Mouse (Mus musculus) right cerebral cortex, adult 18-20 months (tissue): ENCODE results near the gene Siglece.
"Not testable (repeated sequence)": the region's sequence is repeated elsewhere in the genome, so short reads cannot be mapped to it uniquely, and the experiment has no call there.

Experiments
- DNase-seq: peaks from one replicate; pipeline ENCODE4 v3.0.0; 2022; ENCODE audit warnings: mixed read lengths

Siglece gene

DNA sequence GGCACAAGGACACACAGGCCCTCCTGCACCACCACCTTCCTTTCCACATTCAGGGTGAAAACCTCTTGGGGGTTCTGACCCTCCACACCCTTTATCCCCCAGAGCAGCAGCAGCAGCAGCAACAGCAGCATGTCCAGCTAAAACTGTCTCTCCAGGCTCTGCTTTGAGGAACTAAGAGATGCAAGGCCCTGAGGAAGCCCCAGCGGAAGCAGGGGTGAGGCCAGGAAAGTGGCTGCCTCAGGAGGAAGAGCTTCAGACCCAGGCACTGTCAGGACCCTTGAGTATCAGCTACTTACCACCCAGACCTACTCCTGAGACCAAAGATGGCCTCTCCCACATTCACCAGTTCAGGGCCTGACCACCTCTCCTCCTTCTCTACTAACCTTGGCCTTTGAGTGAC lies at the start of gene Siglece:
Siglece (minus strand) TSS at position 160 of the 400 bp plus-strand sequence.
- DNase-seq, result no peak

DNA sequence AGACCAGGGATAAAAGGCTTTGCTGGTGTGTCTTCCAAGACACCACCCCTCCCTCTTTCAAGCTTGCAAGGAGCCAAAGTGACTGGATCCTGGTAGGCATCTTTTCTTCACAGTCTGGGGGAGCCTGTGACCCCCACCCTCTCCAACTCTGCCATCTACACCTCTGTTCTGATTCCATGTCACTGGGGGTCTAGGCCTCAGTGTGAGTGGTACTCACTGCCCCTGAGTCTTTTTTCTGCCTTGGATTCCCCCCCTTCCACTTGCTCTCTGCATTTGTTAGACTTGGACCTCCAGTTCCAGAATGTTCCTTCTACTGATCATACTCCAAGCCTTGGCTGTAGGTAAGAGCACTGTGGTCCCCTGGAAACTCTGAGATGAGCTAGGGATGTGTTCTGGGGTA lies 30.2 kb upstream of the Siglece start, which contains the start of gene Klk14:
Klk14 (plus strand) TSS at position 301 of the 400 bp plus-strand sequence.
- no peak for DNase-seq

DNA sequence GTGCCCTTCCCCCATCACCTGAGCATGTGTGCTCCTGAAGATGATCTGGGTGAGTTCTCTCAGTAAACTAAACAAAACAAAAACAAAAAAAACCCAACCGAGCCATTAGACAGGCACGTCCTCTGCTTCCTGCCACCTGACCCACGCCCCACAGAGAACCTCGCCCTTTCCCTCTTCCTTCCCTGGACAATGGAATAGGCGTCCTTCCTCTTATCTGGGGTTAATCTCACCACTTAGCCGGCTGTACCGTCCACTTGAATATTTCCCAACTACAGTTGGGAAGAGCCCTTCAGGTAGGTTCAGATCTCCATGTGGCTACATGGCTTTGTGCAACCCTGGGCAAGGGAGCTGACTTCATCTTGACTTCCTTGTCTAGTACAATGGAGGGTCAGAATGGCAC lies 25.1 kb upstream of the Siglece start:
- DNase-seq, result no peak

DNA sequence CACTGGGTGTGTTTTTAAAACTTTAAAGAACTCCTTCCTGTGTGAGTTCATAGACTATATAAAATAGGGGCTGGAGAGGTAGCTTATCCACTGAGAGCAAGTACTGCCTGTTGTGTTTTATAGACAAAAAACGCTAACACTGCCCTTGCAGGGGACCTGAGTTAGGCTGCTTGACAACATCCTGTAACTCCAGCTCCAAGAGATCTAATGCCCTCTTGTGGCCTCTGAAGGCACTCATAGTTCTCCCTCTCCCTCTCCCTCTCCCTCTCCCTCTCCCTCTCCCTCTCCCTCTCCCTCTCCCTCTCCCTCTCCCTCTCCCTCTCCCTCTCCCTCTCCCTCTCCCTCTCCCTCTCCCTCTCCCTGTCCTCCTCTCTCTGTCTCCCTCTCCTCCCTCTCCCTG lies 22.6 kb upstream of the Siglece start:
- DNase-seq, result not testable (repeated sequence)

DNA sequence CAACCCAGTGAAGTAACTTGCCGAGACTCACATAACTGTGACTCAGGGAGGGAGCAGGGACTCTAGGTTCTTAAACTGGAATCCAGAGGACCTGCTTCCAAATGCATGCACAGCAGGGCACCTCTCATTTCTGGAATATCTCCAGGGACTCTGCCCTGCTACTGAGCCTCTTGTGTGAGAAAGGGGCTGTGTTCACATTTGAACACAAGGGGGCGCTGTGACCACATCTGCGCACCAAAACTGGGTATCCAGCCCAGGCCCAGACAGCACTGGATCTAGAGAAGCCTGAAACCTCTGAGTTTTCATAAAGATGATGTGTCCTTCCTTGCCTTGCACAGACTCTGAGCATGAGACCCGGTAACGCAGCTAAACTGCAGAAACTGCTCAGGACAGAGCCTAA lies 21.0 kb upstream of the Siglece start:
- peak; percentile 53 for DNase-seq

DNA sequence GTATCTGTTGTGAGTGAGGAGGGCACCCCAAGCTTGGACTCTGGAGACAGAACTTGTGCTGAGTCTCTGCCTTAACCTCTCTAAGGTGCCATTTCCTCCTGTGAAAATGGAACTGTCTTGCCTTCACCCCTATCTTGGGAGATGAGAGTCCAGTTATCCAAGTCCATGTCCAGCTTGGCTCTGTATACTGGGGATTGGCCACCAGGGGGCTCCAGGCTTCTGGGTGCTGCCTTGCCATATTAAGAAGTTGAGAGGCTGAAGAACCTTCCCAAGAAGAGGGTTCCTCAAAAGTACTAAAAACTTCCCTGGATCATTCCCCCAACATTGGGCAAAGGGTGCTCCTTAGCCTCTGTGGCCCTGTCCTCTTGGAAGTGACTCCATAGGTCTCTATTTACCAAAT lies 18.6 kb upstream of the Siglece start:
- peak; percentile 34 for DNase-seq

DNA sequence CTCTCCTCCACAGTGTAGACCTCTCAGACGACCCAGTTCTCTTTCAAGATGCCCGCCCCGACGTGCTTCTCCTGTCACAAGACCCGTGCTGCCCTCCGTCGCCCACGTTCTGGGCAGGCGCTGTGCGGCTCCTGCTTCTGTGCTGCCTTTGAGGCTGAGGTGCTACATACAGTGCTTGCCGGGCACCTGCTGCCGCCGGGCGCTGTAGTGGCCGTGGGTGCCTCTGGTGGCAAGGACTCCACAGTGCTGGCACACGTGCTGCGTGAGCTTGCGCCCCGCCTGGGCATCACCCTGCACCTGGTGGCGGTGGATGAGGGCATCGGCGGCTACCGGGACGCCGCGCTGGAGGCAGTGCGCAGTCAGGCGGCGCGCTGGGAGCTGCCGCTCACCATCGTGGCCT lies 15.1 kb upstream of the Siglece start:
- DNase-seq, result no peak

DNA sequence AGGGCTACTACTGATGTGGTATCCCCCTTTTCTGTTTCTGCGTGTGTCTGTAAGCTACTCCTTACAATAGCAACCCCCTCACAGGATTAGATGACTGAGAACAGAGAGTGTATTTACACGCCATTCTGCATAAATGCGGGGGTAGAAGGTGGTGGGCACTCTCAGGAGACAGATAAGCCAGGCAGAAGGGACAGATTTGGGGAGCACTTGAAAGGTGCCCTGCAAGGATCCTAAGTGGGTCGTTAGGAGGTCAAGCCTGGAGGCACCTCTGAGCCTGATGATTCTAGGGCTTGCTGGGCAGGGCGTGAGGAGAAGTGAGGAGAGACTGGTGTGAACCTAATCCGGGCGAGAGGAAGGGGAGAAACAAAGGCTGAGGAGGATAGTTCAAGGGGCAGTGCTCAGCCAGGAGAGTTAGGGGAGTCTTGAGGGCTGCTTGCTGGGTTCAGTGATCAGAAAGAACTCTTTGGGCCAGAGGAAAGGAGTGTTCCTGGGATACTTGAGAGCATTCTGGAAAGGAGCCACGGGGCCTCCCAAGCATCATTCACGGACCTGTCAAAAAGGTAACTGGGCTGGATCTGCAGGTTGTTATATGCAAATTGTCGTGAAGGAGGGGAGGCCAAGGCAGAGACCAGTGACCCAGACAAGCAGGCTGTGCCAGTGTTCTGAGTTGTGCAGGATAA lies 12.8 kb upstream of the Siglece start:
- no peak for DNase-seq

DNA sequence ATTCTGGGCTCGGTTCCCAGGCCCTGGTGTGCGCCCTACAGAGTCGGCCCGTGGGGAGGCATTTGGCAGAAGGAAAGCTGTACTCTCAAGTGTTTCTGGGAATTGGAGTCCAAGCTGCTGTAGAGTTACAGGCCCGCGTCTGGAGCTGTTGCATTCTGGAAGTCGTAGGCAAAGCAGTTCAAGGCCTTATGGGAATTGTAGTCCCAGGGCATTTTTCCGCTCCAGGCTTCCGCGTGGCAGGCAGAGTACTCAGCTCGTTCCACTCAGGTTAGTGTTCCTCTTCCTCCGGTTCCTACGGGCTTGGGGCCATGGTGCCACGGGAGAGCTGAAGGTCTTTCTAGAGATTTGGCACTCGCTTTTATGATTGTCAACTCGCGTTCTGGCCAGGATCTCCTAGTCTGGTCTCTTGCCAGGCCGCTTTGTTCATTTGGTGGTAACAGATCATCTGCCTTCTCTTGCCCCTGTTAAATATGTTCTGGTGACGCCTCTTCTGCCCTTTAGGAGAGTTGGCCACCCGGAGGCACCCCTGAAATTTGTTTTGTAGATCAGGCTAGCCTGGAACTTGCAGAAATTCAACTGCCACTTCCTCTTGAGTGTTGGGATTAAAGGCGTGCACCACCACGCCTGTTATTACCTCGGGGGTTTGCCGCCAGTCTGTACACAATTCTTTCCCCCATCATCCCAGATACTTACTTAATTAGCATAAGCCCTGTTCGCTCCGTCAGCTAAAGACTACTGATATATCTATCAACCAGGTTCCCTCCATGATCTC lies 12.0 kb upstream of the Siglece start, which contains the start of gene Ctu1:
Ctu1 (plus strand) TSS at position 208 of the 772 bp plus-strand sequence.
- peak; percentile 95 for DNase-seq

DNA sequence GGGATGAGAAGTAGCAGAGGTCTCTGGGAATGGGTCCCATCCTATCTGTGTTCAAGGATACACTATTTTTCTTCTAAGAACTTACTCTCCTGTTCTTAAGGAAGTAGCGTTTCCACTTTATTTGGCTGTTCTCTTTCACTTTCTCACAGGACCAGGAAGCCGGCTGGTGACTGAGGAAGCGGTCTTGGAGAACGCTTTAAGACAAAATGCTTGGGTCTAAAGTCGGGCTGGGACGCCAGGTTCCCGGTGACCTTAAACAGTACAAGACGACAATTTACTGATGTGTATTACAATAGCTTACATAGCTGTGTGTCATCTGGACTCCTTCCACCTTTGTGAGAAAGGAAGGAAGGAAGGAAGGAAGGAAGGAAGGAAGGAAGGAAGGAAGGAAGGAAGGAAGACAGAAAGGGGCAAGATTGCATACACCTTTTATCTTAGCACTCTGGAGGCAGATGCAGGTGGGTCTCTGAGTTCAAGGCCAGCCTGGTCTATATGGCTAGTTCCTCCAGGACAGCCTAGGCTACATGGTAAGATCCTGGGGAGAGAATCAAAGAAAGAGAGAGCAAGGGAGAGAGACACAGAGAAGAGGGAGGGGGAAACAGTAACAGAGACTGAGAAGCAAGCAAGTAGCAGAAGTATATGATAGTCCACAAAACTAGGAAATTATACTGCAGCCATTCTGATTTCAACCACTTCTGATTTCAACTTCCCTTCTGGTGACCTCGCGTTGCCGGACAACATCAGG lies 11.3 kb upstream of the Siglece start:
- no peak for DNase-seq

DNA sequence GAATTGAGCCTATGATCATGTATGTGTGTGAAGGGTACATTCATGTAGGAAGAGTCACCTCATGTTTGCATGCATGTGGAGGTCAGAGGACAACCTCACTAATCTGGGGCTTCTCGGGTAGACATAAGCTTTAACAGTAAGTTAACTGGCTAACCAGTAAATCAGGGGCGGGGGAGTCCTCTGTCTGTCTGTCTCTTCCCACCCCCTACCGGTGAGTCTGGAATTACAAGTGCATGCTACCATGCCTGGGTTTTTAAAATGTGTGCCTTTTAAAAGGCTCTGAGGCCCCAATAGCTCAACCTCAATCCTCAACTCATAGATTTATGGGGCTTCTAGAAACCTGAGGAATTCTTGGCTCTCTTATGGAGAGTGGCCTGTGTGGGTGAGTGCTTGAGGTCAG lies 8.6 kb upstream of the Siglece start:
- no peak for DNase-seq

DNA sequence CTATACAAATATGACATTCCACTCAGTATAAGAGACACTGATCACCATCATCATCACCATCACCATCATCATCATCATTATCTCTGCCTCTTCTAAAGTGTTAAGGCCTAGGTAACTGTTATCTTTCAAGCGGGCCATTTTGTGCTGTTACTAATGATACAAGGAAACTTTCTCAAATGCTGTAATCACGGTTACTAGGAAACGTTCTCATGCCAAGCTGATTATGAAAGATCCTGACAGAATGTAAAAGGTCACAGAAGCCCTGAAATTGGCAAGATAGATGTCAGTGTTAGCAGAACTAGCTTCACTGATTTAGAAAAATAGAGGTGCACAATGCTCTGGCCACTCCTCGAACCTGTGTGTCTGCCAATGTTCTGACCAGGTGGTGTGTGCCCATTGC lies 7.3 kb upstream of the Siglece start:
- not testable (repeated sequence) for DNase-seq

DNA sequence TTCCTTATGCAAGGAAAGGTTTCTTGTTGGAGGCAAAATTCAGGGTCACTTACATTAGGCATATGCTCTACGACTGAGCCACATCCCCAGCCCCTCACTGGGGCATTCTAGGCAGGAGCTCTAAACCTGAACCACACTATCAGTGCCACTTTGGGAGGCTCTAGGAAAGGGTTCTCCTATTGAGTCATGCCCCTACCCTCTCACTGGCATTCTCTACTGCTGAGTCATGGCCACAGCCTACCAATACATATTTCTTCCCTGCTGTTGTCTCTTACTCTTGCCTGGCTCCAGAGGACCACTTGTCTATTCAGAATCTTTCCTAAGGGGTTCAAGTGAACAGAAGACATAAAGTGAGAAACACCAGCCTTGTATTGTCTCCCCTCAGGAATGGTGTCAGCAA lies 2.8 kb upstream of the Siglece start:
- DNase-seq, result no peak

DNA sequence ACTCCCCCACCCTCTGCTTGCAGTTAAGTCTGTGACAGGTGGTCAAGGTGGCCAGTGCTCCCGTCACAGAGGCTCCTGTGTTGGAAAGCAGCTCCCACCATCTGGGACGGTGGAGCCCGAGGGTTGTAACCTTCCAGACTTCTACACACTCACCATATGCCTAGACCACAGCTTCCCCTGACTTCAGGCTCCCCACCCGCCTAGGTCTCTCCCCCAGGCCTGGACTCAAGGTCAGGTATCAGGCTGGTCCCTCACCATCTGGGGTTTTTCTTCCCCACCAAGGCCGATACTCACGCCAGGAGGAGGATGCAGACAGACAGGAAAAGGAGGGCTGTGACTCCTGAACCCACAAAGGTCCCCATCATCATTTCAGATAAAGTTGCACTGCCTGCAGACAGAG lies 3.7 kb downstream of the Siglece start:
- no peak for DNase-seq

DNA sequence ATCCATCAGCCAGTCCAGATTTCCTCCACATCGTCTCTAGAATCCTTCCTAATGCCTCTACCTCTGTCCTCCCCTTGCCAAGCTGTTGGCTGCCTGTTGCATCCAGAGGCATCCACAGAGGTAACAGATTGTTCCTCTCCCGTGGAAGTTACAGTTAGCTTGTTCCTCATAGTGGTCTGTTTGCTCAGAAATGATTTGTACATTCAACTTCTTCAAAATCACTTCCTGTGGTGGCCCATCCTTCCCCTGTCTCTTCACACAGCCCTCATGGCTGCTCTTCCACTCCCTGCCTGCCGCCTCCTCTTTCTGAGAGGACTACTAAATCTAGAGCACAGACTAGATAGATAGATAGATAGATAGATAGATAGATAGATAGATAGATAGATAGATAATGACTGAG lies 5.4 kb downstream of the Siglece start:
- no peak for DNase-seq

DNA sequence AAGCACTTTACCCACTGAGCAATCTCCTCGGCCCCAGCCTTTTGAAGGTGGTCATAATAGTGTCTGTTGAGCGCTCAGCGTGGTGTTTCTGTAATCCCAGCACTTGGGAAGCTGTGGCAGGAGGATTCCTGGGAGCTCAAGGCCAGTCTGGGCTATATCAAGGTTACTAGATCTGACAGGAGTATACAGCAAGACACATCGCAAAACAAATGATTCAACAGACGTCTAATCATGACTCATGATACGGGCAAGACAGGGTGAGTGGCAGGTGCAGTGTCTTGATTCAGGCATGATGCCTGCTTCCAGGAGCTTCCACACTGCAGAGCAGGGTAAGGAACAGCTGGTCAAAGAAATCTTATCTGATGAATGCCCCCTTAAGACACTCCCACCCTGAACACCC lies 7.3 kb downstream of the Siglece start:
- DNase-seq, result no peak

DNA sequence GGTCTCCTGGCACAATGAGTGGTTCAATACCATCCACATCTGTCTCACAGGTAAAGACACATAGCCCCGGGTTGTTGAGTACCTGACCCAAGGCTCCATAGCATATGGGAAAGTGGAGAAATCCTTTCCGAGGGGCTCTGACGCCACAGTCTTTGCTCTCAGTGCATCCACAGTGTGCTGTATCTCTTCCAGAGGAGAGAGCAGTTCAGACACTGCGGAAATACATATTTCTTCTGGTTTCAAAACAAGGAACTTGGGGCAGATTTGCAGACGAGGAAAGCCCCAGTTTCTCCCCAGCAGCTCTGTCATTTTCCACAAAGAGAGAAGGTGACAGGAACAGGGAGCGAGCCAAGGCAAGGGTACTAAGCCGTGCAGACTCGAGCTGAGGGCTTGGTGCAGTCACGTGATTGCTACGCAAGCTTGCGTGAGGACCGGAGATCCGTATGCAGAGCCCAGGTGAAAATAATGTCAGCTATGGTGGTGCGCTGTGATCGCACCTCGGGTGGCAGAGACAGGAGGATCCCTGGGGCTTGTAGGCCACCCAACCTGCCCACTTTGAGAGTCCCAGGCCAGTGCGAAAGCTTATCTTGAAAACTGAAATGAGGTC lies 16.8 kb downstream of the Siglece start:
- no peak for DNase-seq

DNA sequence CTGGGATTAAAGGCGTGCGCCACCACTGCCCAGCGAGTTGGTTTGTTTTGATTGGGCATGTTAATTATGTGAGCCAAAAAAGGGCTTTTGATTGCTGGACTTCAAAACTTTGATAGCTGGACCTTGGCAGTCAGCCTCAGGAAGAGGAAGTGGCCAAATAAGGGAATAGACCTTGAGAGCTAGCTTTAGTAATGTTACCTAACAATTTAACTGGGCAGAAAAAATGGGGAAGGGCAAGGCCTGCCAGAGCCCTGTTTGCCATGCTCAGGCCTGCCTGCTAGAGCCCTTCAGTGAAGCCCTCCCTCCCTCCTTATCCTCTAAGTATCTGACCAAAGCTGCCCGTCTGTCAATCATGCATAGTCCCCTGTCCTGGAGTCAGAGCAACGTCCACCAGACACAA lies 17.4 kb downstream of the Siglece start:
- DNase-seq, result no peak

DNA sequence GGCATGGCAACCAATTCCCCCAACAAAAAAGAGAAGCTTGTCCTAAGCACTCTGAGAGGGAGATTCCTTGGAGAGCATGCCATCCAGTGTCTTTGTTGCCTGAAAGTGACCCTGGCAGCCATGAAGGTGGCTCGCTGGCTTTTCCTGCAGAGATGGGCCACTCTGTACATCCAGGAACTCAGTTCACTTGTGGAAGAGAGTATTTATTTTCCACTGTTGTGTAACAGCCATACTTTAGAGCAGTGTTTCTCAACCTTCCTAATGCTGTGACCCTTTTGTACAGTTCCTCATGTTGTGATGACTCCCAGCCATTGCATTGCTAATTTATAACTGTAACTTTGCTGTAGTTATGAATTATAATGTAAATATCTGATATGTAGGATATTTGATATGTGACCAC lies 22.8 kb downstream of the Siglece start:
- no peak for DNase-seq

DNA sequence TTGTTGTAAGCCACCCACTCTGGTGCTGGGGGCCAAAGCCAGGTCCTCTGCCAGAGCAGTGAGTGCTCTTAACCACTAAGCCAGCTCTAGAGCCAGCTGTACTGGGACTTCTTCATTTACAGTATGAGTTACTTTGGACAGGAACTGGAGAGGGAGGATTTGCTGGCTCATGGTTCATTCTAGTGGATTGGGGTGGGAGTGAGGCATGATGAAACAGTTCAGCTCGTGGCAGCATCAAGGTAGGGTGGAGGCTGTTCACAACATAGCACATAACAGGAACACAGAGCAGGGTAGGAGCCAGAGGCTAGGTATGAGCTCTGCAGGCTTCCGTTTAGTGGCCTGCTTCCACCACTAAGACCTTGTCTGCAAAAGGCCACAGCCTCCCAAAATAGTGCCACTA lies 23.8 kb downstream of the Siglece start:
- no peak for DNase-seq

DNA sequence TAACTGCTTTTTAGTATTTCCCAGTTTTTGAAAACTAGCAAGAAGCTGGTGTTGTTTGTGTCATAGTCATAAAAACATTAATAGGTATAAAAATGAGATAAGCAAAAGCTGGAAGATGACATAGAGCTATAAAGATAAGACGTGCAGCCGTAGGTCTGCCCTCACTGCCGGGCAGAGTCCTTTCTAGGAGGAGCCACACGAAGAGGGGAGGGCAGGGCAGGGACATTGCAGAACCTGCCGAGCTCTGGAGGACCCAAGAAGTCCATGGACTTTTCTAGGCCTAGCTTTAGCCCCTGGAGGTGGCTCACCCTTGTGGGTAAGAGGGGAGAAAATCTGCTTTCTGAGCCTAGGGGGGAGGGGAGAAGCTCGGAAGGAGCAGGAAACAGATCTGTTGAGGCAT lies 25.5 kb downstream of the Siglece start, which contains the start of gene Ceacam18:
Ceacam18 (plus strand) TSS at position 208 of the 400 bp plus-strand sequence.
- no peak for DNase-seq

DNA sequence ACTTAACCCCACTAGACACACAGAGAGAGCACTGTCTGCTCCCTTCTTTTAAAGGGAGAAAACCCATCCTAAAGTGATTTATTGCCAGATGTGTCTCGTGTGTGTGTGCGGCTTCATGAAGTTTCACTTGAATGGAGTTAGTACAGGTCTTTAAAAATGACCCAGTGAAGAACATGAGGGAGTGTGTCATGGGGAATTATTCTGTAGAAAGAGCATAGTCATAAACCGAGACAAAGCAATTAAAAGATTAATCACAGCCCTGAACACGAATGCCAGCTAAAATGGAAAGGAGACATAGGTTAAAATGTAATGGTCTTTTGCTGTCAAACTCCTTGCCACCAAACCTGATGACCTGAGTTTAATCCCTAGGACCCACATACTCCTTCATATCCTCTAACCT lies 26.0 kb downstream of the Siglece start:
- DNase-seq, result no peak

DNA sequence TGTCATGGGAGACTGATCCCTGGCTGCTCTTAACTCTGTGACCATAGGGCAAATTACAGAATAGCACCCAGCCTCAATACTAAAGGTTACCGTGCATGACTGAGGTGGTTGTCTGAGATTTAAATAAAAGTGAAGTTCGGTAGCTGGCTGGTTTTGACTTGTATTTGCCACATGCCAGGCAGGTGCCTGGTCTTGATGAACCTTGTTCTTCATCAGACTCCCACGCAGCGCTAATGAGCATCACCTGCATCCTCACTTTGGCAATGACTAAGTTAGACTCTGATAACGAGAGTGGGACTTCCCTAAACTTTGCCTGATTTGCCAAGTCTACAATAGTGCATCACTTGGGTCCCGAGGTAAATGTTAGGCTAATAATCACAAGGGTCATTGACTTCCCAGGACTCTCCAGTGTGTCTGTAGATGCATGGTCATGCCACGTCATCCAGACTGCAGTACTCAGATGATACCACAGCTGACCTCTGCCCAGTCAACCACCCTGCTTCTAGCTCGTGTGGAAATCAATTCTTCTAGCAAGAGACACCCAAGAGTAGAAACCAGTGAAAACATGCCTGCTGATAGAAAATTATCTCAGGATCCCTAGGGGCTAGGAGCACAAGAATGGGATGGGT lies 34.1 kb downstream of the Siglece start:
- no peak for DNase-seq
